8 mouse cellular contexts compared by ENCODE assay signal in genomic region chr15:96695455-96696421, GRCm38 (mm10). TPM values are rescaled to one million over a fixed set of nuclear protein-coding genes. Genes with fewer than 3 reads are reported as not detected.
DNase-seq lines count a peak whose midpoint lies in the region; ATAC-seq and TF ChIP-seq lines count a peak whose summit lies in the region.

No protein-coding gene starts in this region.

- H3K9me3 ChIP-seq in ES-E14 (ENCODE audit: control insufficient read depth, insufficient read depth, low read depth, low read length), result no peaks in the 10 kb centered on the region
- H3K9me3 ChIP-seq in forebrain, embryonic 15.5 days, result no peaks in the 10 kb centered on the region
- H3K9me3 ChIP-seq in intestine, postnatal 0 days (ENCODE audit: control insufficient read depth), result no peaks in the 10 kb centered on the region

- in situ Hi-C loops in ES-E14 (cut with MboI; ENCODE audit: low sequenced_read_pairs in 2 of 2, unreplicated experiment in 2 of 2), result no loop called here

- DNase-seq in adrenal gland, postnatal 10 days, result peak; percentile 53
- no peak for DNase-seq in adrenal gland, postnatal 4 days (ENCODE audit: low spot score in 2 of 2)
- DNase-seq in ES-E14 (ENCODE audit: low read depth, low spot score), result no peak
- DNase-seq in lung, postnatal 10 days, result peak; percentile 75
- no peak for DNase-seq in frontal cortex, adult 2 months (ENCODE audit: extremely low spot score in 1 of 2, low spot score in 1 of 2)
- no peak for DNase-seq in right cerebral cortex, postnatal 4 days

- peaks cover 2 to 6% of the 10 kb centered on the region in 2 experiments for H3K4me1 ChIP-seq in ES-E14 (ENCODE audit: control insufficient read depth in 2 of 2, insufficient read depth in 2 of 2, low read length in 2 of 2, poor library complexity in 1 of 2)
- peaks cover 54% of the 10 kb centered on the region for H3K4me1 ChIP-seq in forebrain, embryonic 15.5 days
- H3K4me1 ChIP-seq in intestine, postnatal 0 days (replicated peaks; ENCODE audit: control insufficient read depth, insufficient read depth, low read length), result peaks cover 14% of the 10 kb centered on the region; the same call in 1 of the 2 replicates

- no peak for TF ChIP-seq CTCF in intestine, postnatal 0 days (IDR thresholded peaks at IDR 0.05; ENCODE audit: low read depth)

- no peaks in the 10 kb centered on the region for H3K27me3 ChIP-seq in forebrain, embryonic 15.5 days
- H3K27me3 ChIP-seq in intestine, postnatal 0 days (replicated peaks; ENCODE audit: control insufficient read depth, insufficient read depth, low read length), result no peaks in the 10 kb centered on the region

- peak overlapping the region; percentile 86 for H3K4me2 ChIP-seq in forebrain, embryonic 15.5 days (replicated peaks)
- H3K4me2 ChIP-seq in intestine, postnatal 0 days (replicated peaks; ENCODE audit: low read depth), result peak overlapping the region; percentile 73

- peak overlapping the region in 1 of 2 experiments; percentile 13; a peak in 2 of 4 replicates for H3K4me3 ChIP-seq in ES-E14 (ENCODE audit: insufficient read depth in 1 of 2, low read depth in 1 of 2, low read length in 2 of 2, poor library complexity in 1 of 2, severe bottlenecking in 1 of 2)
- H3K4me3 ChIP-seq in forebrain, embryonic 15.5 days, result peak overlapping the region; percentile 75
- peak overlapping the region; percentile 95 for H3K4me3 ChIP-seq in intestine, postnatal 0 days (ENCODE audit: low read depth, low read length)

- 75% methylated on average over 26 of the region's 26 CpGs for WGBS in forebrain, embryonic 15.5 days
- 58% methylated on average over 26 of the region's 26 CpGs for WGBS in intestine, postnatal 0 days

- no peak for ATAC-seq in forebrain, embryonic 15.5 days (replicated peaks)
- no peak for ATAC-seq in intestine, postnatal 0 days

- no peak overlapping the region for H3K27ac ChIP-seq in ES-E14 (ENCODE audit: insufficient read depth, low read depth, low read length, poor library complexity, severe bottlenecking)
- no peak overlapping the region for H3K27ac ChIP-seq in forebrain, embryonic 15.5 days (replicated peaks)
- H3K27ac ChIP-seq in intestine, postnatal 0 days (ENCODE audit: low read depth, low read length), result peak overlapping the region; percentile 28; the same call in 1 of the 2 replicates

- H3K9ac ChIP-seq in ES-E14 (ENCODE audit: insufficient read depth, low read depth, low read length, poor library complexity, severe bottlenecking), result no peak overlapping the region; the same call in 1 of the 2 replicates
- H3K9ac ChIP-seq in forebrain, embryonic 15.5 days (replicated peaks), result peak overlapping the region; percentile 99; the same call in 1 of the 2 replicates
- peak overlapping the region; percentile 34; the same call in 1 of the 2 replicates for H3K9ac ChIP-seq in intestine, postnatal 0 days (ENCODE audit: low read depth, low read length)

- H3K36me3 ChIP-seq in ES-E14 (ENCODE audit: control insufficient read depth, insufficient read depth, low read length, poor library complexity, severe bottlenecking), result peaks cover 75% of the 10 kb centered on the region
- H3K36me3 ChIP-seq in forebrain, embryonic 15.5 days, result peaks cover 63% of the 10 kb centered on the region
- H3K36me3 ChIP-seq in intestine, postnatal 0 days (ENCODE audit: control insufficient read depth, insufficient read depth), result peaks cover 49% of the 10 kb centered on the region

TF ChIP-seq in ES-E14, 5 proteins besides CTCF, POLR2A, EP300 and RAD21:
- TF ChIP-seq MAFK (IDR thresholded peaks at IDR 0.05; ENCODE audit: insufficient read depth, low read depth, low read length), result no peak
- 0 out of 2 replicates have a peak, but pooled peaks have one; percentile 46 for TF ChIP-seq ZNF384 (IDR thresholded peaks at IDR 0.05; ENCODE audit: low read depth, low read length)

RNA-seq across cellular contexts. Expression of gene Slc38a2, which starts 3.8 kb away (rescaled TPM):
- total RNA-seq in adrenal gland, postnatal 10 days (2021), result 100 to 1,000 TPM in 1 of 2 experiments, 10 to 100 TPM in 1; 99.1 to 143 TPM
- total RNA-seq in adrenal gland, postnatal 4 days (2021), result 100 to 1,000 TPM; 121 to 123 TPM
- 262 and 326 TPM in 2 replicates for total RNA-seq in ES-E14 (2012; rRNA removed)
- polyA plus RNA-seq in forebrain, embryonic 15.5 days (2015; fragmentation: Nextera tagmentation; extraction: Ambion mirVana), result 156 and 157 TPM in 2 replicates
- 27.9 and 28.5 TPM in 2 replicates for polyA plus RNA-seq in intestine, postnatal 0 days (2015; fragmentation: Nextera tagmentation; extraction: Ambion mirVana)
- 64.1 and 71.7 TPM in 2 replicates for polyA plus RNA-seq in frontal cortex, adult 2 months (2012; rRNA removed)

RNA-seq across cellular contexts. Expression of gene Slc38a1, which starts 53.0 kb away (rescaled TPM):
- total RNA-seq in adrenal gland, postnatal 10 days (2021), result 10 to 100 TPM; 31.9 to 40.4 TPM
- total RNA-seq in adrenal gland, postnatal 4 days (2021), result 10 to 100 TPM; 58.0 to 64.5 TPM
- total RNA-seq in ES-E14 (2012; rRNA removed), result 95.6 and 99.8 TPM in 2 replicates
- 145 and 147 TPM in 2 replicates for polyA plus RNA-seq in forebrain, embryonic 15.5 days (2015; fragmentation: Nextera tagmentation; extraction: Ambion mirVana)
- polyA plus RNA-seq in intestine, postnatal 0 days (2015; fragmentation: Nextera tagmentation; extraction: Ambion mirVana), result 78.6 and 79.8 TPM in 2 replicates
- 73.9 and 81.2 TPM in 2 replicates for polyA plus RNA-seq in frontal cortex, adult 2 months (2012; rRNA removed)

Comparison
In these comparisons a context has a peak if more than half of its experiments do, and no peak if none do; other contexts are left out.
1. DNase-seq: peak in adrenal gland, postnatal 10 days (single experiment) and lung, postnatal 10 days (single experiment); none in adrenal gland, postnatal 4 days (0 of 2), ES-E14 (single experiment), frontal cortex, adult 2 months (0 of 2) and right cerebral cortex, postnatal 4 days (single experiment).